Mouse (Mus musculus) NIH3T3 (cell line): ENCODE results near the gene Mad2l2.
A peak's percentile ranks its signal among the peaks of the same experiment; 100 is the strongest.
"Not testable (repeated sequence)": the region's sequence is repeated elsewhere in the genome, so short reads cannot be mapped to it uniquely, and the experiment has no call there.

Experiments
- DNase-seq: peaks from one replicate; pipeline ENCODE4 v3.0.0-alpha.2; 2012; ENCODE audit warnings: low read depth

The Mad2l2 gene

GRCm38 (mm10) chr4:148171261-148171660, 41.1 kb downstream of the Mad2l2 start:
- DNase-seq, result no peak

GRCm38 (mm10) chr4:148173811-148174494, 43.8 kb downstream of the Mad2l2 start:
- DNase-seq, result no peak

DNA sequence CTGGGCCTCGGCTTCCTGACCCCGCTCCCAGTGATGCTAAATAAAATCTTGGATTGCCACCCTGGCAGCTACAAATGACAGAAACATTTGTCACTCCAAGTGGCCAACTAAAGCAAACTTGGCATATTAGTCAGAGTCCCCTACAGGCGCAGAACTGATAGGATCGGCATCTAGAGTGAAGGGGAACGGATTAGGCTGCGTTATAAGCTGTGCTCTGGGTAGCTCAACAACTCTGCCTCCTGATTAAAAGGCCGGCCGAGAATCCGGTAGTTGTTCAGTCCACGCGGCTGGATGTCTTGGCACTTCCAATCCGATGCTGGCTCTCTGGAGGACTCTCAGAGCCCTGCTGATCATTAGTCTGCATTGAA, 44.3 kb downstream of the Mad2l2 start:
- no peak for DNase-seq

GRCm38 (mm10) chr4:148176603-148177002, 46.4 kb downstream of the Mad2l2 start:
- DNase-seq, result not testable (repeated sequence)

- DNase-seq, result no peak
These were observed 47.5 kb downstream of the Mad2l2 start for GRCm38 (mm10) chr4:148177716-148178115.

DNA sequence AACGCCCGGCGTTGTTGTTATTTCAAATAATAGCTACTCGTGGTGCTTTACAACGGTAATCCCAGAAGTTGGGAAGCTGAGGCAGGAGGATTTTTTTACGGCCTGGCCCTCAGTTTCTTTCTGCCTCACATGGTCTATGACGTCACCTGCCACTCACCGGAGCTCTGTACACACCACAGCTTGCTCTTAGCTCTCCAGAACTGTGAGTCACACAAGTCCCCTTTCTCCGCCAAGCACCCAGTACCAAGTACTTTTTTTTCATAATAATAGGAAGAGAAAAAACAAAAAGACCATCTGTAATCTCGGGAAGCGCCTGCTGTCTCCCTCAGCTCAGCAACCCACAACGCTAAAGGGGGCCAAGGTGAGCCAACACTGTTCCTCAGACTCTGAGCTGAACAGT, 51.3 kb downstream of the Mad2l2 start:
- DNase-seq, result peak; percentile 9

DNA sequence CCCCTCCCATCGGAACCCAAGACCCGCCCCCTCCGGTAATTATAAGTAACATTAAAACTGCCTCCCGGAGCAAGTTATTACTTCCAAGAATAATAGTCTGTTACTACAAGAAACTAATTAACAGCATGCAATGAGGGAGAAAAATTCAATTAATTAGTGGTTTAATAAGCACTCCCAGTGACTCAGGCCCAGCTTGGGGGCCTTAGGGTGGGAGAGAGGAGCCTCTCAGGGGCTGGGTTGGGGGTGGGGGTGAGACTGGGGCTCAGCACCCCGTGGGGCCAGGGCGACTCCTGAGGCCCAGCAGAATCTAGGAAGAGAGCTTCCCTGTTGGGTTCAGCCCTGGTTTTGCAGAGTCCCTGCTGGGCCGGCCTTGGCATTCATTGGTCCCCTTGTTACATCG, 52.2 kb downstream of the Mad2l2 start:
- DNase-seq, result no peak

DNA sequence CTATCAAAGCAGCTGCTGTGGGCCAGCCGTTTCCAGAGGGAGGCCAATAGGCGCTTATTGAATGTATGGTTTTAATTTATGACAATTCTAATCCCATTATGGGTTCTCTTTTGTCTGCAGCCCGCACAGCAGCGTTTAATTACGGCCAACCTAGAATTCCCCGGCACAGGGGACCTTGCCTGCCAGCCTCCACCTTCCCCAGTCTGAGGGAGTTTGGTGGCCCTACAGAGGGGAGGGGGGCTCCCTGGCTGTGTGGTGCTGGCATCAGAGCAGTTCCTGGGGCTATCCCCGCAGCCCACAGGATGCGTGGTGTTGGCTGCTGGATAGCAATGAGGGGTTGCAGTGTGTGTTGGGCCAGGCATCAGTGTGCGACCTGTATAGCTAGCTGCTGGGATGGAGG, 54.4 kb downstream of the Mad2l2 start:
- no peak for DNase-seq

DNA sequence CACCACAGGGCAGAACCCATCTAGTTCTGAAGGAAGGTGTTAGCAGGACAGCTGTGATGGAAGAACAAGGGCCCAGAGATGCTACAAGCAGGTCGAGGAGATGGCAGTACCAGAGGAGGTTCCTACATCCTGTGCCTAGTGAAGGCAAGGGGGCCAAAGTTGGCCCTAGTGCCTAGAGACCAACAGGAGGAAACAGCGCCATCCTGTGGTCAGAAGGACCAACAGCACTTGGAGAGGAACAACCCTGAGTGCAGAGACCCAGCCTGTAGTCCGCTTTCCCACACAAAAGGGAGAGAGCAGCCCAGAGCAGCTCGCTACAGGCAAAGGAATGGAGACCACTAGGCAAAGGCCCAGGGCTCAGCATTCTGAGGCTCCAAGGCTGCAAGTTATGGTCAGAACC, 55.6 kb downstream of the Mad2l2 start:
- DNase-seq, result no peak

GRCm38 (mm10) chr4:148188767-148189166, 58.6 kb downstream of the Mad2l2 start:
- not testable (repeated sequence) for DNase-seq

DNA sequence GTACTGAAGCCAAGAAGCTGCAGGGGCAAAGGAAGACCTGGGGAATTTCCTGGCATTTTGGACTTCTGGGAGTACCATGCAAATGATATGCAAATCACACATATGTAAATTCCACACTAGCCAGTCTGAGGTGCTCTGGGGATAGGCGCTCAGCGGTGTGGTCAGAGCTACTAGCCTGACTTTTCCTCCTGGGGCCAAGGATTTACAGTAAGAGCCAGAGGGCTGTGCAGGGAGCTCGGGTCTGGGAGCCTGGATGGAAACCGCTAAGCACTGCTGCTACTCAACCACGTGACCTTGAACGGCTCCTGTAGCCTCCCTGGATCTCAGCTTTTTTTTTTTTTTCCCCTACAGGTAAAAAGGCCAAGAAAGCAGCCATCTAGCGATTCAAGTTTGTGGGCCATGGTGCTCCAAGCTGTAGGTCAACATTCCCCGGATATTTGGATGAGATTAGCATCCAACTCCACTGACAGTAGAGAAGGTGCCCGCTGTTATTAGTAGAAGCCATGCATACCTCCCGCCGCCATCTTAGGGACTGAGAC, 62.6 kb downstream of the Mad2l2 start:
- DNase-seq, result no peak

GRCm38 (mm10) chr4:148194400-148194799, 64.2 kb downstream of the Mad2l2 start:
- DNase-seq, result no peak
